Mouse (Mus musculus): ENCODE data around the gene Zfhx3. TPM values are rescaled to one million over a fixed set of nuclear protein-coding genes. Genes with fewer than 3 reads are reported as not detected.

The Zfhx3 gene
- polyA plus RNA-seq, 1 experiment from 2014 or later, result 60.2 TPM

- peak overlapping the region; percentile 82 for H3K27ac ChIP-seq
- H3K27me3 ChIP-seq (replicated peaks), result no peaks in the 10 kb centered on the region
- H3K4me3 ChIP-seq, result no peak overlapping the region
- H3K4me2 ChIP-seq, result no peak overlapping the region
- 55% methylated on average over 15 of the region's 15 CpGs for WGBS
- H3K9ac ChIP-seq, result no peak overlapping the region
- H3K9me3 ChIP-seq, result no peaks in the 10 kb centered on the region
- peaks cover 91% of the 10 kb centered on the region for H3K4me1 ChIP-seq
- ATAC-seq (replicated peaks), result no peak
- no peaks in the 10 kb centered on the region for H3K36me3 ChIP-seq (replicated peaks)
Observed at GRCm38 (mm10) chr8:108903550-108903949, 961.1 kb downstream of the Zfhx3 start.

GRCm38 (mm10) chr8:108904288-108904971 is 962.0 kb downstream of the Zfhx3 start:
- Histone ChIP-seq H3K9ac (no peak overlapping the region; the same call in 1 of the 2 replicates), H3K27me3 (replicated peaks) (no peaks in the 10 kb centered on the region), H3K4me3 (no peak overlapping the region), H3K4me2 (no peak overlapping the region), H3K4me1 (peaks cover 91% of the 10 kb centered on the region), H3K27ac (peak overlapping the region; percentile 82), H3K9me3 (no peaks in the 10 kb centered on the region), H3K36me3 (replicated peaks) (no peaks in the 10 kb centered on the region)
- WGBS, result 57% methylated on average over 11 of the region's 11 CpGs
- no peak for ATAC-seq (replicated peaks)

- Histone ChIP-seq H3K36me3 (replicated peaks) (no peaks in the 10 kb centered on the region), H3K9me3 (no peaks in the 10 kb centered on the region), H3K4me1 (peaks cover 73% of the 10 kb centered on the region), H3K9ac (no peak overlapping the region), H3K4me3 (no peak overlapping the region), H3K27me3 (replicated peaks) (no peaks in the 10 kb centered on the region), H3K4me2 (no peak overlapping the region), H3K27ac (peak overlapping the region; percentile 82)
- 36% methylated on average over 9 of the region's 9 CpGs for WGBS
- peak; percentile 57 for ATAC-seq (replicated peaks)
Observed at GRCm38 (mm10) chr8:108908066-108908465, 965.6 kb downstream of the Zfhx3 start.

DNA sequence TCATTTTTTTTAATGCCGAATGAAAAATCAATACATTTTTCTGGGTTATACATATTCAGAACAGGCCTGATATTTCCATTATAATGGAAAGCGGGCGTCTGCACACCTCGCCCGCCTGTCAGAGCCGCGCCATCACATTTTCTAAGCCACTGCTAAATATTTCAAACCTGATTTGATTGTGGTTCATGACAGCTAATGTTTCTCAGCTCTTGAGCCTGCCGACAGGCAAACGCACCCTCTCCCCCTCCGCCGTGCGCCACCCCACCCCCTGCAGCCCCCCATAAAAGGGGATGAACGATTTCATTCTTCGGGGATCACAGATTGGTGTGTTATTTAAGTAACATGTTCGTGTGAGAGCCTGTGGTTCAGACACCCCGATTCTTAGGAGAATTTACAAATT is 966.1 kb downstream of the Zfhx3 start:
- peak; percentile 38; the same call in 1 of the 2 replicates for ATAC-seq (replicated peaks)
- Histone ChIP-seq H3K27ac (peak overlapping the region; percentile 82), H3K9me3 (no peaks in the 10 kb centered on the region), H3K27me3 (replicated peaks) (no peaks in the 10 kb centered on the region), H3K36me3 (replicated peaks) (no peaks in the 10 kb centered on the region), H3K4me2 (peak overlapping the region; percentile 26), H3K4me3 (no peak overlapping the region), H3K9ac (0 out of 2 replicates have a peak overlapping the region, but pooled peaks have one; percentile 5), H3K4me1 (peaks cover 68% of the 10 kb centered on the region)
- WGBS, result 16% methylated on average over 16 of the region's 16 CpGs

DNA sequence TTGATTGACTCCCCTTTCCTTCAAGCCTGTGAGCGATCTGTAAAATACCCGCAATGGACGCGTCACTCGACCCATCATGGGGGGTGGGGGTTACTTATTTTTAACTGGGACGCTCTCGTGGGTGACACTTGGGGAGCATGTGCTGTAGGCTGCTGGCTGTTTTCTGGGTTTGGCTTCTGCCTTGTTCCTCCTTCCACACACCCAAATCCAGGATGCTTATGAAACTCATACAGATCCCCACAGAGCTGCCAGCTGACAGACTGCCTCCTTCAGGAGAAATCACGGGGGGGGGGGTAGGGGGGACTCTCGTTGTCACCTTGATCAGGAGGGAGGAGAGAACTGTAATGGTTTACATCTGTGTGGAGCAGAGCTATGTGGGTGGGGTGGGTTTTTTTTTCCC is 966.6 kb downstream of the Zfhx3 start:
- Histone ChIP-seq H3K9me3 (no peaks in the 10 kb centered on the region), H3K27ac (peak overlapping the region; percentile 82), H3K36me3 (replicated peaks) (no peaks in the 10 kb centered on the region), H3K27me3 (replicated peaks) (no peaks in the 10 kb centered on the region), H3K4me1 (peaks cover 63% of the 10 kb centered on the region), H3K4me2 (peak overlapping the region; percentile 26), H3K4me3 (no peak overlapping the region), H3K9ac (no peak overlapping the region)
- 15% methylated on average over 9 of the region's 9 CpGs for WGBS
- ATAC-seq (replicated peaks), result no peak

GRCm38 (mm10) chr8:108909455-108909854 is 967.0 kb downstream of the Zfhx3 start:
- no peaks in the 10 kb centered on the region for H3K27me3 ChIP-seq (replicated peaks)

DNA sequence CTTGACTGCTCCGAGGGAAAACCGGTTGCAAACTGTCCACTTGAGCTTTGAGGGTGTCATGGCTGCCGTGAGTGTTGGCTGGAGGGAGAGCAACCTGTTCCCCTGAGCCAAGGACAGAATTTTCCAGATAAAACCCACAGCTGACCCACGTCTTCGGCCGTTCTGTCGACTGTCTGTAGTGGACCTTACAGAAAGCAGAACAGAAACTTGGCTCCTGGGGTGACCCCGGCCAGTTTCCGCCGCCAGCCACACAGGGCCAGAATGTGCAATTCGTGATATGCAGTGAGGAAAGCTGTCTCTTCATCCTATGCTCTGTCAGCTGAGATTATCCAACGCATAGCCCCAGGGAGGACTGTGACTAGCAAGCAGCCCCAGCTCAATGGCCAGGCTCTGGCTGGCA is 968.4 kb downstream of the Zfhx3 start:
- Histone ChIP-seq H3K27ac (peak overlapping the region; percentile 75), H3K9ac (no peak overlapping the region), H3K9me3 (no peaks in the 10 kb centered on the region)

More at GRCm38 (mm10) chr8:108909455-108909854, 967.0 kb downstream of the Zfhx3 start:
- Histone ChIP-seq H3K9me3 (no peaks in the 10 kb centered on the region), H3K27ac (peak overlapping the region; percentile 82), H3K4me3 (no peak overlapping the region), H3K36me3 (replicated peaks) (no peaks in the 10 kb centered on the region), H3K4me2 (0 out of 2 replicates have a peak overlapping the region, but pooled peaks have one; percentile 26), H3K4me1 (peaks cover 60% of the 10 kb centered on the region), H3K9ac (no peak overlapping the region)
- ATAC-seq (replicated peaks), result no peak
- 41% methylated on average over 2 of the region's 2 CpGs for WGBS

GRCm38 (mm10) chr8:108911511-108911910 is 969.1 kb downstream of the Zfhx3 start:
- no peak overlapping the region; the same call in 1 of the 2 replicates for H3K27ac ChIP-seq
- WGBS, result 5% methylated on average over 6 of the region's 6 CpGs
- H3K9ac ChIP-seq, result no peak overlapping the region
- H3K4me3 ChIP-seq, result no peak overlapping the region
- H3K36me3 ChIP-seq (replicated peaks), result 0 out of 2 replicates have a peak, but pooled peaks cover 1% of the 10 kb centered on the region
- H3K9me3 ChIP-seq, result no peaks in the 10 kb centered on the region
- H3K27me3 ChIP-seq (replicated peaks), result no peaks in the 10 kb centered on the region
- peaks cover 45% of the 10 kb centered on the region for H3K4me1 ChIP-seq
- no peak overlapping the region for H3K4me2 ChIP-seq
- no peak for ATAC-seq (replicated peaks)

More for the DNA sequence above, 968.4 kb downstream of the Zfhx3 start:
- Histone ChIP-seq H3K4me2 (no peak overlapping the region), H3K4me1 (peaks cover 51% of the 10 kb centered on the region), H3K27me3 (replicated peaks) (no peaks in the 10 kb centered on the region), H3K4me3 (no peak overlapping the region), H3K36me3 (replicated peaks) (no peaks in the 10 kb centered on the region)
- no peak for ATAC-seq (replicated peaks)
- 67% methylated on average over 12 of the region's 12 CpGs for WGBS

DNA sequence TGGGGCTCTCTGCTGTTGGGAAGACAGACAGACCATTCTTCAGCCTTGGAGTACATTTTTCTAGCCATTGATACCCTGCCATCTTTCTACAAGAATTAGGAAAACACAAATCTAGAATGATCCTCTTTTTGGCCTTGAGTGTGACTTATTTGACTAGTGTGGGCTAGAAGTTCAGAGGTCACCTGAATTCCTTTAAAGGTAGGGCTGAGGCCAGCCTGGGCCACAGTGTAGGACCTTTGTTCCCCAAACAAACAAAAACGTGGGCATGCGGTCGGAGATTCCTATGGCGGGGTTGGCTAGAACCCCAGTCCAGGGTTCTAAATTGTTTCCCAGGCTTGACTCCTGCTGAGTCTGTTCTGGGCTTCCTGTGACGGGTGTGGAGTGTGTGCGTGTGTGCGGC is 970.6 kb downstream of the Zfhx3 start:
- Histone ChIP-seq H3K4me1 (peaks cover 32% of the 10 kb centered on the region), H3K36me3 (replicated peaks) (peaks cover 6% of the 10 kb centered on the region; the same call in 1 of the 2 replicates), H3K27me3 (replicated peaks) (no peaks in the 10 kb centered on the region), H3K27ac (0 out of 2 replicates have a peak overlapping the region, but pooled peaks have one; percentile 11), H3K4me3 (no peak overlapping the region), H3K9ac (no peak overlapping the region), H3K4me2 (no peak overlapping the region), H3K9me3 (no peaks in the 10 kb centered on the region)
- WGBS, result 93% methylated on average over 7 of the region's 7 CpGs
- no peak for ATAC-seq (replicated peaks)

DNA sequence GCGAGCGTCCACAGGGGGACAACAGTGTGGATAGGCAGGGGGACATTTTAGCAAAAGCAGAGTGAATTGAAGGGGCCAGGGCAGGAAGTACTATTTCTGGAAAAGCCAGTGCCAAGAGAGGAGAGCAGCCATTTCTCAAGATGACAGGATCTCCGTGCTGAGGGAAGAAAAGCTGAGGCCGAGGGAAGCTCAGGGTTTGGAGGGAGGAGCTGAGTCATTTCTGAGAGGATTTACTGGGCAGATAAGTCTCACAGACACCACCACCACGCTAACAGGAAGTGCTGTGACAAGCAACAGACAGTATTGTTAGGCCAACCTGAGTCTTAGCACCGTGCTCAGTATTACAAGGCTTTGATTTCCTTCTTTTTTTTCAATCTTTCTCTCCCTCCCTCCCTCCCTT is 973.0 kb downstream of the Zfhx3 start:
- Histone ChIP-seq H3K27me3 (replicated peaks) (no peaks in the 10 kb centered on the region), H3K4me2 (no peak overlapping the region), H3K4me3 (no peak overlapping the region), H3K9ac (no peak overlapping the region), H3K9me3 (no peaks in the 10 kb centered on the region), H3K36me3 (replicated peaks) (peaks cover 6% of the 10 kb centered on the region; the same call in 1 of the 2 replicates), H3K27ac (peak overlapping the region; percentile 72), H3K4me1 (peaks cover 22% of the 10 kb centered on the region)
- ATAC-seq (replicated peaks), result no peak
- WGBS, result 46% methylated on average over 6 of the region's 6 CpGs

DNA sequence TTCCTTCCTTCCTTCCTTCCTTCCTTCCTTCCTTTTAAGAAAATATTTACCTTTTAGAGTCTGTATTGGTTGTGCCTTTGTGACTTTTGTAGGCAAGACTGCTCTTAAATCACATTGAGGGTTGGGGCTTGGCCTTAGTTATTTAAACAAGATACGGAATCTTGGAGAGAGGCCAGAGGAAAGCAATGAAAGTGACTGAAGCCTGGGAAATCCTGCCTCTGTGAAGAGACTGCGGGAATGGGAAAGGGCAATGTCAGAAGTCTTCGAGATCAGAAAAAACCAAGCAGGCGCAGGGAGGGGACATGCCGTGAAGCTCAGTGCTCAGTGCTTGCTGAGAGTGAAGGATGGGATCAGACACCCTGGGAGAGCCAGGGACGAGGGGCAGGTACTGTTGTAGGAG is 973.4 kb downstream of the Zfhx3 start:
- 0 out of 2 replicates have a peak overlapping the region, but pooled peaks have one; percentile 42 for H3K27ac ChIP-seq
- H3K27me3 ChIP-seq (replicated peaks), result no peaks in the 10 kb centered on the region
- no peaks in the 10 kb centered on the region for H3K9me3 ChIP-seq
- no peak overlapping the region for H3K4me3 ChIP-seq
- H3K9ac ChIP-seq, result no peak overlapping the region
- 70% methylated on average over 6 of the region's 6 CpGs for WGBS
- peaks cover 6% of the 10 kb centered on the region; the same call in 1 of the 2 replicates for H3K36me3 ChIP-seq (replicated peaks)
- H3K4me1 ChIP-seq, result peaks cover 22% of the 10 kb centered on the region
- ATAC-seq (replicated peaks), result no peak
- no peak overlapping the region for H3K4me2 ChIP-seq

DNA sequence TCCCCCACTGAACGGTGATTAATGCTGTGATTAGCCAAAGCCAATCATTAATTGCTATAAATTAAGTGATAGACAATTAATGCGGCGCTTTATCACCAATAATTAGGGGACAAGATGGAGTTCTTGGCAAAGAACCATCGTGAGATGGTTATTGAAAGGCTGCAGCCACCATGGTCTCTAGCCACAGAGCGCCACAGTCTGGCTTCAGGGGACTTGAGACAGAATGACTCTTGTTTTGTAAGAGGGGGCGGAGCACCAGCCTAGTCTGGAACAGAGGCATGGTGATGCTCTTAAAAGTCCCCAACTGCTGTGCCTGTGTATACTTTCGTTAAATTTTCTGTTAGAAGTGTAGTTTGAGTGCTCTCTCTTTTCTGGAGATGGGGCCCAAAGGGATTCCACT is 977.7 kb downstream of the Zfhx3 start:
- Histone ChIP-seq H3K27ac (0 out of 2 replicates have a peak overlapping the region, but pooled peaks have one; percentile 5), H3K36me3 (replicated peaks) (peaks cover 6% of the 10 kb centered on the region; the same call in 1 of the 2 replicates), H3K27me3 (replicated peaks) (no peaks in the 10 kb centered on the region), H3K4me1 (peaks cover 39% of the 10 kb centered on the region), H3K4me2 (no peak overlapping the region), H3K4me3 (no peak overlapping the region), H3K9me3 (no peaks in the 10 kb centered on the region), H3K9ac (no peak overlapping the region)
- 78% methylated on average over 7 of the region's 7 CpGs for WGBS
- ATAC-seq (replicated peaks), result no peak

- Histone ChIP-seq H3K4me3 (no peak overlapping the region), H3K4me2 (no peak overlapping the region), H3K4me1 (peaks cover 42% of the 10 kb centered on the region), H3K9me3 (no peaks in the 10 kb centered on the region), H3K9ac (no peak overlapping the region), H3K36me3 (replicated peaks) (no peaks in the 10 kb centered on the region), H3K27me3 (replicated peaks) (no peaks in the 10 kb centered on the region), H3K27ac (no peak overlapping the region)
- 90% methylated on average over 6 of the region's 6 CpGs for WGBS
- no peak for ATAC-seq (replicated peaks)
Observed at GRCm38 (mm10) chr8:108923161-108923560, 980.7 kb downstream of the Zfhx3 start.

Data from midbrain, embryonic 15.5 days (tissue).